Comparison of ENCODE assay signal across 9 mouse cellular contexts in genomic region chr7:25278341-25279075, GRCm38 (mm10). TPM values are rescaled to one million over a fixed set of nuclear protein-coding genes. Genes with fewer than 3 reads are reported as not detected.
DNase-seq lines count a peak whose midpoint lies in the region; ATAC-seq and TF ChIP-seq lines count a peak whose summit lies in the region.
"Had no signal": no experiment of that assay in that cellular context is flagged by ENCODE, and none has a peak within 500 bp of the region (broad histone marks: within the 10 kb centered on the region; RNA-seq: fewer than 3 reads in every experiment).

No protein-coding gene starts in this region.

- TF ChIP-seq CTCF in lung, embryonic 14.5 days (IDR thresholded peaks at IDR 0.05; ENCODE audit: low read depth), result peak; percentile 71

- peak overlapping the region; percentile 90 for H3K9ac ChIP-seq in ES-E14 (ENCODE audit: insufficient read depth, low read depth, low read length, poor library complexity, severe bottlenecking)
- peak overlapping the region; percentile 78 for H3K9ac ChIP-seq in forebrain, embryonic 16.5 days (replicated peaks; ENCODE audit: low read depth, low read length)
- H3K9ac ChIP-seq in lung, embryonic 14.5 days, result peak overlapping the region; percentile 71

- in situ Hi-C loops in ES-E14 (cut with MboI; ENCODE audit: low sequenced_read_pairs in 2 of 2, unreplicated experiment in 2 of 2), result no loop called here

- DNase-seq in ES-E14 (ENCODE audit: low read depth, low spot score), result no peak
- DNase-seq in cerebellum, adult 11 months, result peak; percentile 86
- DNase-seq in layer of hippocampus, adult 9-10 months (ENCODE audit: low spot score), result peak; percentile 55
- DNase-seq in lung, embryonic 14.5 days, result peak; percentile 90
- peak; percentile 84 for DNase-seq in testis, postnatal 10 days (ENCODE audit: low spot score)

- peaks cover 23 to 42% of the 10 kb centered on the region in 2 experiments for H3K4me1 ChIP-seq in ES-E14 (ENCODE audit: control insufficient read depth in 2 of 2, insufficient read depth in 2 of 2, low read length in 2 of 2, poor library complexity in 1 of 2)
- peaks cover 58% of the 10 kb centered on the region for H3K4me1 ChIP-seq in forebrain, embryonic 16.5 days (replicated peaks; ENCODE audit: control insufficient read depth, insufficient read depth, low read length)
- H3K4me1 ChIP-seq in lung, embryonic 14.5 days (ENCODE audit: insufficient read depth), result peaks cover 20% of the 10 kb centered on the region

- H3K4me3 ChIP-seq in ES-E14 (ENCODE audit: insufficient read depth in 1 of 2, low read depth in 1 of 2, low read length in 2 of 2, poor library complexity in 1 of 2, severe bottlenecking in 1 of 2), result peak overlapping the region; percentile 84 to 85
- peak overlapping the region; percentile 67 for H3K4me3 ChIP-seq in forebrain, embryonic 16.5 days (replicated peaks; ENCODE audit: low read length)
- H3K4me3 ChIP-seq in lung, embryonic 14.5 days (ENCODE audit: low read depth, low read length), result peak overlapping the region; percentile 63

- no peaks in the 10 kb centered on the region for H3K27me3 ChIP-seq in forebrain, embryonic 16.5 days (replicated peaks; ENCODE audit: control insufficient read depth, insufficient read depth, low read length)
- H3K27me3 ChIP-seq in lung, embryonic 14.5 days (ENCODE audit: insufficient read depth, low read length), result no peaks in the 10 kb centered on the region

- no peaks in the 10 kb centered on the region for H3K36me3 ChIP-seq in ES-E14 (ENCODE audit: control insufficient read depth, insufficient read depth, low read length, poor library complexity, severe bottlenecking)
- peaks cover under 1% of the 10 kb centered on the region; the same call in 1 of the 2 replicates for H3K36me3 ChIP-seq in forebrain, embryonic 16.5 days (ENCODE audit: control insufficient read depth, insufficient read depth)
- H3K36me3 ChIP-seq in lung, embryonic 14.5 days (ENCODE audit: insufficient read depth), result peaks cover 3% of the 10 kb centered on the region; the same call in 1 of the 2 replicates

- ATAC-seq in forebrain, embryonic 16.5 days, result peak; percentile 79
- ATAC-seq in hematopoietic stem cell, adult 5-6 weeks (replicated peaks in 1 of 2; ENCODE audit: insufficient read depth in 1 of 2, low FRiP score in 2 of 2, low TSS enrichment in 1 of 2, low read depth in 1 of 2, poor library complexity in 2 of 2, severe bottlenecking in 2 of 2), result peak; percentile 29 to 37; a peak in 3 of 4 replicates
- peak; percentile 61 for ATAC-seq in lung, embryonic 14.5 days (ENCODE audit: insufficient read depth)
- ATAC-seq in neutrophil, adult 5-6 weeks (ENCODE audit: extremely low read depth, insufficient number of reproducible peaks, low FRiP score, poor library complexity, severe bottlenecking), result peak; percentile 63

- H3K4me2 ChIP-seq in forebrain, embryonic 16.5 days (ENCODE audit: low read length), result peak overlapping the region; percentile 80
- H3K4me2 ChIP-seq in lung, embryonic 14.5 days, result peak overlapping the region; percentile 93

- WGBS in forebrain, embryonic 16.5 days, result 0% methylated on average over 53 of the region's 60 CpGs
- WGBS in lung, embryonic 14.5 days, result under 1% methylated on average over 54 of the region's 60 CpGs

- H3K9me3 ChIP-seq in ES-E14 (ENCODE audit: control insufficient read depth, insufficient read depth, low read depth, low read length), result no peaks in the 10 kb centered on the region
- no peaks in the 10 kb centered on the region for H3K9me3 ChIP-seq in forebrain, embryonic 16.5 days (ENCODE audit: control insufficient read depth, low read length)
- no peaks in the 10 kb centered on the region for H3K9me3 ChIP-seq in lung, embryonic 14.5 days (ENCODE audit: low read depth, low read length)

- peak overlapping the region; percentile 87 for H3K27ac ChIP-seq in ES-E14 (ENCODE audit: insufficient read depth, low read depth, low read length, poor library complexity, severe bottlenecking)
- H3K27ac ChIP-seq in forebrain, embryonic 16.5 days (ENCODE audit: low read length), result peak overlapping the region; percentile 100
- H3K27ac ChIP-seq in lung, embryonic 14.5 days (ENCODE audit: low read depth), result peak overlapping the region; percentile 99

TF ChIP-seq in ES-E14, 5 proteins besides CTCF, POLR2A, EP300 and RAD21:
- no peak; the same call in 1 of the 2 replicates for TF ChIP-seq ZC3H11A (IDR thresholded peaks at IDR 0.05; ENCODE audit: borderline replicate concordance, low read depth, low read length)
- no peak for TF ChIP-seq ZNF384 (IDR thresholded peaks at IDR 0.05; ENCODE audit: low read depth, low read length)
- TF ChIP-seq HCFC1 (IDR thresholded peaks at IDR 0.05; ENCODE audit: borderline replicate concordance, insufficient read depth, low read length), result no peak
- TF ChIP-seq CHD2 (IDR thresholded peaks at IDR 0.05; ENCODE audit: low read depth, low read length), result no peak
- no peak for TF ChIP-seq MAFK (IDR thresholded peaks at IDR 0.05; ENCODE audit: insufficient read depth, low read depth, low read length)

RNA-seq across cellular contexts. Expression of gene Cic, which starts 11.0 kb away (rescaled TPM):
- total RNA-seq in ES-E14 (2012; rRNA removed), result 68.4 and 72.4 TPM in 2 replicates
- polyA plus RNA-seq in forebrain, embryonic 16.5 days (2015; fragmentation: Nextera tagmentation; extraction: Ambion mirVana), result 42.2 and 48.0 TPM in 2 replicates
- total RNA-seq in hematopoietic stem cell, adult 5-6 weeks (2017), result 39.1 and 39.4 TPM in 2 replicates
- polyA plus RNA-seq in lung, embryonic 14.5 days (2014; fragmentation: Nextera tagmentation; extraction: Ambion mirVana), result 31.1 and 39.1 TPM in 2 replicates
- total RNA-seq in neutrophil, adult 5-6 weeks (2017), result 143 and 163 TPM in 2 replicates

RNA-seq across cellular contexts. Expression of gene Pafah1b3, which starts 19.3 kb away (rescaled TPM):
- total RNA-seq in ES-E14 (2012; rRNA removed), result 76.5 and 83.2 TPM in 2 replicates
- 499 and 556 TPM in 2 replicates for polyA plus RNA-seq in forebrain, embryonic 16.5 days (2015; fragmentation: Nextera tagmentation; extraction: Ambion mirVana)
- 20.8 and 37.0 TPM in 2 replicates for total RNA-seq in hematopoietic stem cell, adult 5-6 weeks (2017)
- 175 and 183 TPM in 2 replicates for polyA plus RNA-seq in lung, embryonic 14.5 days (2014; fragmentation: Nextera tagmentation; extraction: Ambion mirVana)
- 33.6 and 47.8 TPM in 2 replicates for total RNA-seq in neutrophil, adult 5-6 weeks (2017)

RNA-seq across cellular contexts. Expression of gene Prr19, which starts 22.7 kb away (rescaled TPM):
- 4.3 and 5.7 TPM in 2 replicates for total RNA-seq in ES-E14 (2012; rRNA removed)
- polyA plus RNA-seq in forebrain, embryonic 16.5 days (2015; fragmentation: Nextera tagmentation; extraction: Ambion mirVana), result 1.4 and 2.2 TPM in 2 replicates
- total RNA-seq in hematopoietic stem cell, adult 5-6 weeks (2017), result not detected in 2 replicates
- polyA plus RNA-seq in lung, embryonic 14.5 days (2014; fragmentation: Nextera tagmentation; extraction: Ambion mirVana), result 0.26 and 0.29 TPM in 2 replicates
- total RNA-seq in neutrophil, adult 5-6 weeks (2017), result not detected in 2 replicates

RNA-seq across cellular contexts. Expression of gene Tmem145, which starts 27.4 kb away (rescaled TPM):
- 1.2 and 1.7 TPM in 2 replicates for total RNA-seq in ES-E14 (2012; rRNA removed)
- polyA plus RNA-seq in forebrain, embryonic 16.5 days (2015; fragmentation: Nextera tagmentation; extraction: Ambion mirVana), result 24.5 and 41.2 TPM in 2 replicates
- not detected in 2 replicates for total RNA-seq in hematopoietic stem cell, adult 5-6 weeks (2017)
- 0.25 TPM in 1 of 2 replicates, not detected in the other for polyA plus RNA-seq in lung, embryonic 14.5 days (2014; fragmentation: Nextera tagmentation; extraction: Ambion mirVana)
- not detected in 2 replicates for total RNA-seq in neutrophil, adult 5-6 weeks (2017)
- polyA plus RNA-seq: gonadal fat pad, adult 2 months had no signal

RNA-seq across cellular contexts. Expression of gene Erf, which starts 27.9 kb away (rescaled TPM):
- 82.2 and 87.1 TPM in 2 replicates for total RNA-seq in ES-E14 (2012; rRNA removed)
- polyA plus RNA-seq in forebrain, embryonic 16.5 days (2015; fragmentation: Nextera tagmentation; extraction: Ambion mirVana), result 4.8 and 5.3 TPM in 2 replicates
- 14.1 and 17.3 TPM in 2 replicates for total RNA-seq in hematopoietic stem cell, adult 5-6 weeks (2017)
- 24.5 and 26.6 TPM in 2 replicates for polyA plus RNA-seq in lung, embryonic 14.5 days (2014; fragmentation: Nextera tagmentation; extraction: Ambion mirVana)
- total RNA-seq in neutrophil, adult 5-6 weeks (2017), result 6.4 and 9.7 TPM in 2 replicates
